Mouse (Mus musculus) myocyte (in vitro differentiated cells): ENCODE measurements at regions not wholly inside any gene's neighbourhood (a gene's known extent, or its start where the extent isn't known, plus 50 kb on each side); places are given as distances from the start of the nearest gene placed in this dataset.
"Not testable (repeated sequence)": the region's sequence is repeated elsewhere in the genome, so short reads cannot be mapped to it uniquely, and the experiment has no call there.

Source experiments
- H3K27me3 ChIP-seq: one replicate; pipeline ENCODE4 v1.6.1; 2011; ENCODE audit not compliant: control insufficient read depth, insufficient read depth, insufficient read length
- H3K36me3 ChIP-seq: one replicate; pipeline ENCODE4 v1.6.1; 2011; ENCODE audit not compliant: control insufficient read depth, insufficient read depth
- H3K4me2 ChIP-seq: one replicate; pipeline ENCODE4 v1.6.1; 2011; ENCODE audit warnings: low read depth, control low read depth
- H3K4me3 ChIP-seq: one replicate; pipeline ENCODE4 v1.5.1; 2011; ENCODE audit warnings: mild to moderate bottlenecking, control low read depth, moderate library complexity
- H3K79me2 ChIP-seq: one replicate; pipeline ENCODE4 v1.6.1; 2011; ENCODE audit not compliant: control insufficient read depth, insufficient read depth
- H3ac ChIP-seq: one replicate; pipeline ENCODE4 v1.6.1; 2011; ENCODE audit not compliant: control insufficient read depth, insufficient read length
- CEBPB ChIP-seq: IDR thresholded peaks from 2 replicates; pipeline ENCODE4 v1.6.1; 2011; ENCODE audit warnings: mild to moderate bottlenecking, moderate library complexity; ENCODE audit not compliant: poor library complexity, insufficient read depth, severe bottlenecking
- E2F4 ChIP-seq: IDR thresholded peaks from one replicate; pipeline ENCODE4 v1.6.1; 2011; ENCODE audit warnings: mild to moderate bottlenecking, control low read depth, moderate library complexity; ENCODE audit not compliant: insufficient read depth
- MAX ChIP-seq: IDR thresholded peaks from one replicate; pipeline ENCODE4 v1.6.1; 2011; ENCODE audit warnings: low read depth, mild to moderate bottlenecking, control low read depth
- MYOD1 ChIP-seq, 3 experiments: IDR thresholded peaks; one replicate each; pipeline ENCODE4 v1.6.1; 2011; ENCODE audit warnings: control low read depth in 2 of 3, low read depth in 2 of 3, mild to moderate bottlenecking in 2 of 3, moderate library complexity in 1 of 3; ENCODE audit not compliant: insufficient read length in 2 of 3, control insufficient read depth in 1 of 3
- MYOG ChIP-seq, 3 experiments: IDR thresholded peaks; one replicate each; pipeline ENCODE4 v1.6.1; 2011; ENCODE audit warnings: control low read depth in 2 of 3, low read depth in 2 of 3, mild to moderate bottlenecking in 2 of 3; ENCODE audit not compliant: insufficient read length in 2 of 3, control insufficient read depth in 1 of 3, insufficient read depth in 1 of 3
- POLR2A ChIP-seq: IDR thresholded peaks from one replicate; pipeline ENCODE4 v1.6.1; 2011; ENCODE audit warnings: low read depth, mild to moderate bottlenecking, control low read depth, moderate library complexity; ENCODE audit not compliant: insufficient read length
- POLR2AphosphoS2 ChIP-seq: IDR thresholded peaks from one replicate; pipeline ENCODE4 v1.6.1; 2011; ENCODE audit warnings: low read depth, control low read depth; ENCODE audit not compliant: insufficient read length
- REST ChIP-seq: IDR thresholded peaks from one replicate; pipeline ENCODE4 v1.6.1; 2011; ENCODE audit warnings: mild to moderate bottlenecking, control low read depth, moderate library complexity; ENCODE audit not compliant: insufficient read depth, insufficient read length
- SRF ChIP-seq: IDR thresholded peaks from one replicate; pipeline ENCODE4 v1.6.1; 2011; ENCODE audit warnings: low read depth; ENCODE audit not compliant: control insufficient read depth, insufficient read length
- TCF12 ChIP-seq: IDR thresholded peaks from one replicate; pipeline ENCODE4 v1.6.1; 2011; ENCODE audit warnings: mild to moderate bottlenecking, control low read depth; ENCODE audit not compliant: poor library complexity, insufficient read depth, severe bottlenecking
- TCF3 ChIP-seq: IDR thresholded peaks from one replicate; pipeline ENCODE4 v1.6.1; 2011; ENCODE audit warnings: low read depth, control low read depth; ENCODE audit not compliant: insufficient read length
- USF1 ChIP-seq: IDR thresholded peaks from one replicate; pipeline ENCODE4 v1.6.1; 2011; ENCODE audit warnings: low read depth, mild to moderate bottlenecking, control low read depth, moderate library complexity

GRCm38 (mm10) chr6:68736068-68736467 is 1200.5 kb upstream of the Tacstd2 start:
- Histone ChIP-seq H3ac (no peak overlapping the region), H3K4me2 (no peak overlapping the region), H3K27me3 (no peaks in the 10 kb centered on the region), H3K4me3 (no peak overlapping the region), H3K36me3 (no peaks in the 10 kb centered on the region), H3K79me2 (no peaks in the 10 kb centered on the region)
- no peak for TF ChIP-seq E2F4
- no peak for TF ChIP-seq TCF3
- TF ChIP-seq MYOG (IDR thresholded peaks at IDR 0.05; ENCODE audit: control insufficient read depth in 1 of 3, insufficient read depth in 1 of 3, insufficient read length in 2 of 3, low read depth in 2 of 3): no peak
- no peak for TF ChIP-seq REST
- no peak for TF ChIP-seq TCF12
- no peak for TF ChIP-seq MAX
- TF ChIP-seq POLR2A: no peak
- no peak for TF ChIP-seq MYOD1 (IDR thresholded peaks at IDR 0.05; ENCODE audit: control insufficient read depth in 1 of 3, insufficient read length in 2 of 3, low read depth in 2 of 3)
- no peak for TF ChIP-seq CEBPB
- no peak for TF ChIP-seq USF1
- TF ChIP-seq SRF: no peak
- no peak for TF ChIP-seq POLR2AphosphoS2

- not testable (repeated sequence) for H3K36me3 ChIP-seq, H3K4me2 ChIP-seq, H3ac ChIP-seq
These were observed 1175.5 kb upstream of the Tacstd2 start for GRCm38 (mm10) chr6:68711084-68711483.

DNA sequence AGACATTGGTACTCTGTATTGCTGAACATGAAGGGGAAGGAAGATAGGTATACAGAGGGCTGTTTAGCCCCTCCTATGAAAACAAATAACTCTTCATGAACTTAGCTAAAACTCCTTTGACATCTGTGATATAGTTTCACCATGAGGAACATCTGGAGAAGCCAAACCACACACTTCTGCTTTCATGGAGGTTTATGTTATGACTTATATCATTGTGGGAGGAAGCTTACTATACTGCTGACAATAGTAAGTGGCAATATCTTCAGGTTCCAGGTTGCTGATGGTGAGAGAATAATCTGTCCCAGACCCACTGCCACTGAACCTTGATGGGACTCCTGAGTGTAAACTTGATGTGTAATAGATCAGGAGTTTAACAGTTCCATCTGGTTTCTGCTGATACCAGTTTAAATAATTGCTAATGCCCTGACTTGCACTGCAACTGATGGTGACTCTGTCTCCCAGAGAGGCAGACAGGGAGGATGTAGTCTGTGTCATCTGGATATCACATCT is 1168.8 kb upstream of the Tacstd2 start:
- not testable (repeated sequence) for H3K27me3 ChIP-seq, H3ac ChIP-seq, H3K4me3 ChIP-seq, H3K79me2 ChIP-seq, H3K4me2 ChIP-seq, H3K36me3 ChIP-seq

More at GRCm38 (mm10) chr6:68711084-68711483, 1175.5 kb upstream of the Tacstd2 start:
- H3K4me3 ChIP-seq, H3K79me2 ChIP-seq, H3K27me3 ChIP-seq: not testable (repeated sequence)

- not testable (repeated sequence) for H3K79me2 ChIP-seq, H3ac ChIP-seq, H3K4me2 ChIP-seq, H3K36me3 ChIP-seq, H3K27me3 ChIP-seq, H3K4me3 ChIP-seq
These were observed 1145.2 kb upstream of the Tacstd2 start for GRCm38 (mm10) chr6:68680792-68681110.

GRCm38 (mm10) chr6:68680099-68680791 is 1144.6 kb upstream of the Tacstd2 start:
- H3K36me3 ChIP-seq: no peaks in the 10 kb centered on the region

GRCm38 (mm10) chr6:68668433-68668832 is 1132.8 kb upstream of the Tacstd2 start:
- not testable (repeated sequence) for H3K79me2 ChIP-seq, H3K4me2 ChIP-seq, H3K36me3 ChIP-seq, H3K27me3 ChIP-seq, H3K4me3 ChIP-seq, H3ac ChIP-seq

More at GRCm38 (mm10) chr6:68680099-68680791, 1144.6 kb upstream of the Tacstd2 start:
- no peak overlapping the region for H3ac ChIP-seq
- H3K79me2 ChIP-seq: no peaks in the 10 kb centered on the region
- no peak for TF ChIP-seq MYOG (IDR thresholded peaks at IDR 0.05; ENCODE audit: control insufficient read depth in 1 of 3, insufficient read depth in 1 of 3, insufficient read length in 2 of 3, low read depth in 2 of 3)
- TF ChIP-seq USF1: no peak
- no peak for TF ChIP-seq POLR2A
- no peak for TF ChIP-seq POLR2AphosphoS2
- no peak for TF ChIP-seq E2F4
- TF ChIP-seq REST: no peak
- no peak for TF ChIP-seq TCF12
- no peak for TF ChIP-seq TCF3
- no peak for TF ChIP-seq CEBPB
- no peak for TF ChIP-seq MAX
- no peak for TF ChIP-seq MYOD1 (IDR thresholded peaks at IDR 0.05; ENCODE audit: control insufficient read depth in 1 of 3, insufficient read length in 2 of 3, low read depth in 2 of 3)
- TF ChIP-seq SRF: no peak
- no peaks in the 10 kb centered on the region for H3K27me3 ChIP-seq
- H3K4me3 ChIP-seq: no peak overlapping the region
- H3K4me2 ChIP-seq: no peak overlapping the region

DNA sequence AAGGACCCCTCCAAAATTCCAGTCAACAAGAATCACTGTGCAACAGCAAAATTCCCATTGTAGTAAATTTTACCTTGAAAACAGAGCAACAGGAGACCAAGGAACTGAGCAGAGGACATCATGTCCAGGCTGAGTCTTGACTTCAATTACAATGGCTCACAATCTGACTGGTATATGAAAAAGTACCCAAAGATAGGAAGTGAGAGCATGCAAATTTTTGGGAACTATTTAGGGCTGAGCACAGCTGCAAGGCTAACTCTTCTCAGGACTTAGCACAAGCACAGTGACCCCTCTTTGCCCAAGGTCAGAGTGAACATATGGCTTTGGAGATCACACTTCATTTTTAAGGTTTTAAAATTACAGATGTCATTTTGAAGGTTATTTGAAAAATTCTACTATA is 1096.7 kb upstream of the Tacstd2 start:
- not testable (repeated sequence) for H3K4me3 ChIP-seq, H3K36me3 ChIP-seq, H3K79me2 ChIP-seq, H3K27me3 ChIP-seq, H3ac ChIP-seq, H3K4me2 ChIP-seq
